Mouse (Mus musculus) E14TG2a.4 (cell line): Measurements from ENCODE around the gene Hsd17b2.

Experiments used
- H3K27me3 ChIP-seq: 2 replicates; pipeline ENCODE4 v1.6.1; 2014; ENCODE audit warnings: low read length, control low read depth; ENCODE audit not compliant: insufficient read depth
- H3K36me3 ChIP-seq: 2 replicates; pipeline ENCODE4 v1.6.1; 2014; ENCODE audit warnings: low read length, control low read depth; ENCODE audit not compliant: insufficient read depth
- H3K4me1 ChIP-seq: replicated peaks from 2 replicates; pipeline ENCODE4 v1.6.1; 2014; ENCODE audit warnings: low read depth, low read length, control low read depth
- H3K4me3 ChIP-seq: replicated peaks from 2 replicates; pipeline ENCODE4 v1.5.1; 2014; ENCODE audit warnings: mild to moderate bottlenecking, low read length
- H3K9me3 ChIP-seq: 2 replicates; pipeline ENCODE4 v1.6.1; 2014; ENCODE audit warnings: low read length, control low read depth
- CTCF ChIP-seq: conservative IDR thresholded peaks from 2 replicates; pipeline ENCODE4 v1.5.1; 2014; ENCODE audit warnings: low read length
- NANOG ChIP-seq: IDR thresholded peaks from 2 replicates; pipeline ENCODE4 v1.6.1; 2014; ENCODE audit warnings: borderline replicate concordance, low read length, mixed read lengths
- POU5F1 ChIP-seq: IDR thresholded peaks from 2 replicates; pipeline ENCODE4 v1.6.1; 2014; ENCODE audit warnings: low read length, borderline replicate concordance

Gene Hsd17b2

DNA sequence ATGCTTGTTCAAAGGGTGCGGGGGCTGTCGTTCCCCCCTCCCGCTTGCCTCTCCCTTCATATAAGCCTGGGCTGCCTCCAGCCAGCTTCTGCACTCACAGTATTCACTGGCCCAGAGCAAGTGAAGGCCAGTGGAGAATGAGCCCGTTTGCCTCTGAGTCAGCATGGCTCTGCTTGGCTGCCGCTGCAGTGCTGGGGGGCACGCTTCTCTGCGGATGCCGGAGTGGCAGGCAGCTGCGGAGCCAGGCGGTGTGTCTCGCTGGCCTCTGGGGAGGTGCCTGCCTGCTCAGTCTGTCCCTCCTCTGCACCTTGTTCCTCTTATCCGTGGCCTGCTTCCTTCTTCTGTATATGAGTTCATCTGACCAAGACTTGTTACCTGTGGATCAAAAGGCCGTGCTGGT is at the start of gene Hsd17b2:
TSS of gene Hsd17b2 (plus strand) at position 46 of the 400 bp plus-strand sequence.
- Histone ChIP-seq H3K9me3 (peaks cover 14% of the 10 kb centered on the region), H3K4me3 (no peak within 1 kb of the TSS), H3K27me3 (peaks cover 2% of the 10 kb centered on the region; the same call in 1 of the 2 replicates), H3K4me1 (peaks cover 19% of the 10 kb centered on the region), H3K36me3 (no peaks in the 10 kb centered on the region)
- no peak for TF ChIP-seq CTCF
- TF ChIP-seq NANOG: no peak
- TF ChIP-seq POU5F1: no peak

DNA sequence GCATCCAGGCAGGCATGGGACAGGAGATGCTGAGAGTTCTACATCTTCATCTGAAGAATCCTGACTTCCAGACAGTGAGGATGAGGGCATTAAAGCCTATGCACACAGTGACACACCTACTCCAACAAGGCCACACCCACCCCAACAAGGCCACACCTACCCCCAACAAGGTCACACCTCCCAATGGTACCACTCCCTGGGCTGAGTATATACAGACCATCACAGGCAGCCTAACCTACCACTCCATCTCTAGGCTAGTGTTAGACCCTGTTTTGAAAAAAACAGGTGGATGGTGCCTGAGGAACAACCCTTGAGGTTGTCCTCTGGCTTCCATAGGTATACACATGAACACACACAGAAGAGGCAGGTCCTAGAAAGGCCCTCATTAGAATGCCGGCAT is 49.4 kb upstream of the Hsd17b2 start:
- Histone ChIP-seq H3K4me3 (no peak overlapping the region), H3K36me3 (no peaks in the 10 kb centered on the region), H3K27me3 (peaks cover 5% of the 10 kb centered on the region; the same call in 1 of the 2 replicates), H3K4me1 (no peaks in the 10 kb centered on the region), H3K9me3 (peaks cover 9% of the 10 kb centered on the region)
- no peak for TF ChIP-seq NANOG
- no peak for TF ChIP-seq POU5F1
- no peak for TF ChIP-seq CTCF

DNA sequence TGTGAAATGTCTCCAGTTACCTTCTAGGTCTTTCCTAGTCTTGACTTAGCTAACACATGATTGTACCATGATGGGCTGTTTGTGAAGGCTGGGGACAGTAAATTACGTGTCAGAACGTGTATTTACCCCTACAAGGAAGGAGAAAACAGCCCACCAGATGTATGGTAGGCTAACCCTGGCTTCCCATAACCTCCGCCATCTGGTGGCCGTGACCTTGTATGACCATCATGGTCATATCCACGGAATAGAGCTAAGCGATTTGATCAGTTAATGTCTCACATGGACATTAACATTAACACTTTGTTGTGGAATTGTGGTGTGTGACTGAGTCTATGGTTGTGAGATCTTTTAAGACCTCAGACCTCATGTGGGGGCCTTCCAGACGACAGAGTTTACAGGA is 42.7 kb upstream of the Hsd17b2 start:
- H3K9me3 ChIP-seq: peaks cover 15% of the 10 kb centered on the region
- H3K36me3 ChIP-seq: no peaks in the 10 kb centered on the region
- no peak overlapping the region for H3K4me3 ChIP-seq
- no peaks in the 10 kb centered on the region for H3K4me1 ChIP-seq
- TF ChIP-seq CTCF: no peak; the same call in 1 of the 2 replicates
- no peak for TF ChIP-seq POU5F1
- no peak for TF ChIP-seq NANOG
- 0 out of 2 replicates have a peak, but pooled peaks cover 7% of the 10 kb centered on the region for H3K27me3 ChIP-seq

DNA sequence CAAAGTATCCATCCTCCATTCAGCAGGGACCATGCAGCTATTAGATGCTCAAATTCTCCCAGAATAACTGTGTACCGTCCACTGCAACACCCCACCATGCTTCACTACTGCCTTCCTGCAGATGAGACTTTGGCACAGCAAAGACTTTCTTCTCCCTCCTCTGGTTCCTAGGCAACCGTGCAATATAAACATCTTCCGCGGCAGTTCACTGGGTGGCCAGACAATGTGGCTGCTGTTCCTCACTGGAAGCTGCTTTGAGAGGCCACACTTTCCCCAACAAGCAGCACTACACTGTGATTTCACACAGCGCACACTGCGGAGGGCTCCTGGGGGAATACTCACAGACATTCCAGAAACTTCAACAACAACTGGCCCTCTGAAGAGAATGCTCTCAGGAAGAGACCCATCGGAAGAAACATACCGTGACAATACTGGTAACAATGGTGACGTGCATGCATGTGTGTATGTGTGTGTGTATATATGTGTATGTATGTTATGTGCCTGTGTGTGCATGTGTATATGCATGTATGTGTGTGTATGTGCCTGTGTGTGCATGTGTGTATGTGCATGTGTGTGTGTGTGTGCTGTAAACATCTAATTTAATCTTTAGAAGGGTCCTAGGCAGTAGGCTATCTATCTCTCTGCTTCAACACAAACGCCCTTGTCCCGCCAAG is 41.2 kb upstream of the Hsd17b2 start:
- Histone ChIP-seq H3K4me1 (no peaks in the 10 kb centered on the region), H3K27me3 (0 out of 2 replicates have a peak, but pooled peaks cover 4% of the 10 kb centered on the region), H3K4me3 (no peak overlapping the region), H3K36me3 (no peaks in the 10 kb centered on the region), H3K9me3 (peaks cover 15% of the 10 kb centered on the region)
- no peak for TF ChIP-seq POU5F1
- no peak for TF ChIP-seq NANOG
- TF ChIP-seq CTCF: no peak

DNA sequence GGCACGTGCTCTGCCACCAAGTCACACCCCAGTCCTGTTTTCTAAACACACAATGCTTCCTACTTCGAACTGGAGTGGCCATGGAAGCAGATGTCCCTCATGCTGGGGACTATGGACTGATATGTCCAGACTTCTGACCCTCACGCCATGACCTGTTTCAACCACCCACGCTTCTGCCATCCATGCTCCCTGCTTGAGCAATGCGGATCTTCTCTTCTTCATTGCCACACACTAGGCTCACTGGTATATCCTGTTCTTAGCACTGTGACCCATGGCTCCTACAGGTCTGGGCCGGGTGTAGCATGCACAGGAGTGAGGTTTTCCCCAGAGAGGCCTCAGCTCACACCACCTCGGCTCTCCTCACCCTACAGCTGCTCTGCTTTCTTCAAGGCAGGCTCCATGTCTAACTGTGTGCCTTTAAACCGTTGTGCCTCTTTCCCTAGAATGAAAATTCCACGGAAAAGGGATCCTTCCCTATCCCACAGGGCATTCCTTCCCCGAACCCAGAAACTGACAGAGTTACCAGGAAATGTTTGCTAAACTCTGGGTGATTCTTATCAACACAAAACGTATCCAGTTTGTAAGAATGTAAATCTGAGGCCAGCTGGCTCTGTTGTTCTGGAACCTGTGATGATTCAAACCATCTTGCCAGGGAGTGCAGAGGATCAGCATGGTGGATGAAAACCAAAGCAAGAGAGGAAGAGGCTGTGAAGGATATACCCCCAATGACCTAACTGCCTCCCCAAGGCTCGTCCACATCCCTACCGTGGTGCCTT is 34.2 kb upstream of the Hsd17b2 start:
- Histone ChIP-seq H3K27me3 (peaks cover 20% of the 10 kb centered on the region), H3K36me3 (no peaks in the 10 kb centered on the region), H3K4me3 (no peak overlapping the region), H3K9me3 (no peaks in the 10 kb centered on the region), H3K4me1 (peaks cover 11% of the 10 kb centered on the region; the same call in 1 of the 2 replicates)
- TF ChIP-seq CTCF (no peak), POU5F1 (no peak), NANOG (no peak)

DNA sequence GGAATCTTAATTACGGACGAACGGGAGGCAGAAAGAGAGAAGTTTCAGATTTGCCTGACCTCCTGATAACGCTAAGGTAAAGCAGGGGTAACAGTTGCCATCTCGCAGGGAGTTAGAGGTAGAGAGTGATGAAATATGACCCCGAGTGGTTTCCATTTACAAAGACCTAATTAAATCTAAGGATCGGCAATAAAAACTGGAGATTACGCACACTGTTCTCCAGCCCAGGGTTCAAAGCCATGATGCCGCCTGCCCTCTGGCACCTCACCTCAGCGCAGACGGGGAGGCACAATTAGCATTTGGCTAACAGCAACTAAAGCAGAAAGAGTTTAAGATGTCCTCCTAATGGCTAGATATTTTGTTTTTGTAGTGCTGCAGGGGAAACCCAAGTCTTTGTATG is 31.2 kb upstream of the Hsd17b2 start:
- Histone ChIP-seq H3K9me3 (no peaks in the 10 kb centered on the region), H3K4me3 (no peak overlapping the region), H3K4me1 (peaks cover 22% of the 10 kb centered on the region), H3K27me3 (peaks cover 16% of the 10 kb centered on the region), H3K36me3 (no peaks in the 10 kb centered on the region)
- TF ChIP-seq CTCF (no peak), POU5F1 (no peak), NANOG (no peak)

DNA sequence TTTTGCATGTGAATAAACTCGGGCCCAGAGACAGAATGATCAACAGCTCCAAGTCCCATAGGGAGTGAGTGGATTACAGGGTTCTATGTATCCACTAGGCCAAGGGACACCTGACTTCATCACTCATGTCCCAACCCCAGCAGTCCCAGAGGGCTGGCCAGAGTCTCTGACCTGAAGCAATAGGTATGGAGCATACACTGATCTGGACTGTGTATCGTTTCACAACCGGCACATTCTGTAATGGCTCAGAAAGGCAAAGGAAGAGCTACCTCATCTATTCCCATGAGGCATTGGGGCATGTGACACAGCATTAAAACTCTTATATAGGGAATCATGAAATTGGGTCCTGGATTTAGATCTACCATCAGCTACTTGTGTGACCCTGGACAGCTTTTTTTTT is 29.1 kb upstream of the Hsd17b2 start:
- Histone ChIP-seq H3K4me3 (no peak overlapping the region), H3K4me1 (peaks cover 22% of the 10 kb centered on the region), H3K36me3 (no peaks in the 10 kb centered on the region), H3K27me3 (peaks cover 6% of the 10 kb centered on the region; the same call in 1 of the 2 replicates), H3K9me3 (no peaks in the 10 kb centered on the region)
- TF ChIP-seq CTCF (no peak), POU5F1 (no peak), NANOG (no peak)

DNA sequence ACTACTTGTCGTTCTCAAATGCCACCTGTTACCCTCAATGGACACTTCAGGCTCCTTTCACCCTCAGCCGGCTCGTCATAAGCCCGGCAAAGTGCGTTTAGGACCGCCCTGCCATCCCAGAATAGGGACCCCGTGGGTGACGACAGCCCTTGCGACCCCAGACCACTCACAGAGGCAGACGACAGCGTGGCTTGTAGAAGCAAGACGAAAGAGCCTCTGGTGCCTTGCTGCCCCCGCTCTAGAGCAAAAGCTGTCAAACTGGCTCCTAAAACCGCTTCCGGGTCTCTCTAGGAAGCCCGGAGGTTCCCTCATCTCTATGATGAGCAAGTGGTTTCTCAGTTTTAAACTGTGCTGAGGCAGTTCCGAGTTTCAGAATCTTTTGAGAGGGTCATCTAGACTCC is 28.3 kb upstream of the Hsd17b2 start, which contains the start of gene Sdr42e1:
TSS of gene Sdr42e1 (minus strand) at position 260 of the 401 bp plus-strand sequence.
- Histone ChIP-seq H3K4me1 (peaks cover 22% of the 10 kb centered on the region), H3K9me3 (no peaks in the 10 kb centered on the region), H3K36me3 (no peaks in the 10 kb centered on the region), H3K27me3 (peaks cover 2% of the 10 kb centered on the region; the same call in 1 of the 2 replicates), H3K4me3 (peak within 1 kb of the TSS; percentile 79)
- no peak for TF ChIP-seq POU5F1
- no peak for TF ChIP-seq NANOG
- TF ChIP-seq CTCF: no peak
